Mouse (Mus musculus): ENCODE data around the gene Mtx1. TPM values are rescaled to one million over a fixed set of nuclear protein-coding genes. Genes with fewer than 3 reads are reported as not detected.
A peak's percentile ranks its signal among the peaks of the same experiment; 100 is the strongest.
"Not testable (repeated sequence)": the region's sequence is repeated elsewhere in the genome, so short reads cannot be mapped to it uniquely, and the experiment has no call there.

Gene Mtx1
- polyA plus RNA-seq, 1 experiment from 2014 or later, result 231 TPM

DNA sequence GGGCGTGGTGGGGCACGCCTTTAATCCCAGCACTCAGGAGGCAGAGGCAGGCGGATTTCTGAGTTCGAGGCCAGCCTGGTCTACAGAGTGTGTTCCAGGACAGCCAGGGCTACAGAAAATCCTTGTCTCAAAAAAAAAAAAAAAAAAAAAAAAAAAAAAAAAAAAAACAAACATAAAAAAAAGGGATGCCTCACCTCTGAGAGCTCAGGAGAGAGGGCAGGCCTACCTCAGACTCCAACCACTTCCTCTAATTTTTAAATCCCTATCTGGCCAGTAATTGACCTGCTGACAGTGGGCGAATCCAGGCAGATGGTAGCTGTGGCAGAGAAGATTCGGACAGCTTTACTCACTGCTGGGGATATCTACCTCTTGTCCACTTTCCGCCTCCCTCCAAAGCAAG is 10.5 kb downstream of the Mtx1 start:
- not testable (repeated sequence) for H3K4me1 ChIP-seq (ENCODE audit: control insufficient read depth, insufficient read depth, low read length); ATAC-seq (ENCODE audit: insufficient number of reproducible peaks, low FRiP score, low TSS enrichment, low read depth); H3K27ac ChIP-seq (replicated peaks; ENCODE audit: low read depth, low read length); H3K9me3 ChIP-seq (ENCODE audit: control insufficient read depth, low read length); H3K36me3 ChIP-seq (ENCODE audit: control insufficient read depth, insufficient read depth, low read length); H3K4me3 ChIP-seq (ENCODE audit: low read depth, low read length); H3K4me2 ChIP-seq (ENCODE audit: low read depth, severe bottlenecking); H3K9ac ChIP-seq (ENCODE audit: low read length); DNase-seq (ENCODE audit: low spot score); H3K27me3 ChIP-seq (ENCODE audit: control insufficient read depth, insufficient read depth, low read length)
- WGBS, result 74% methylated on average over 7 of the region's 7 CpGs

DNA sequence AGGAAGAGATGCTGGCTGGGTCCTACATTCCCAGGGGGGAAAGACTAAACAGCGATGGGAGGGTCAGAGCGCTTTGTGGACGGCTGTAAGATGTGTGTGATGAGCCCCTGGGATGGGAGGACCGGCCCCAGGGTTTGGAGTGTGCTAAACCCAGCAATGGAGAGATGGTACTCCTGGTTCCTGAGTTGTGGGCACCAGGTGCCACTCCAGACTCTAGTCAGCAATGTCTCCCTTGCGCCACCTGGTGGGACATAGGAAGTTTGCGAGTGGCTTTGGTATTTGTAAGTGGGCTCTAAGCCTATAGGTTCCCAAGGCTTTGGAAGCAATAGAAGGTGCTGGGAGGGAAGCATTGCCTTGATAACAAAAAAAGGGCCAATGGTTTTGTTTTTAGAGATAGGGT is 11.0 kb downstream of the Mtx1 start:
- ATAC-seq (ENCODE audit: insufficient number of reproducible peaks, low FRiP score, low TSS enrichment, low read depth) (0 out of 2 replicates have a peak, but pooled peaks have one; percentile 28), DNase-seq (ENCODE audit: low spot score) (peak; percentile 93)
- Histone ChIP-seq H3K4me1 (ENCODE audit: control insufficient read depth, insufficient read depth, low read length) (peaks cover 7% of the 10 kb centered on the region), H3K27me3 (ENCODE audit: control insufficient read depth, insufficient read depth, low read length) (no peaks in the 10 kb centered on the region), H3K36me3 (ENCODE audit: control insufficient read depth, insufficient read depth, low read length) (no peaks in the 10 kb centered on the region; the same call in 1 of the 2 replicates), H3K27ac (replicated peaks; ENCODE audit: low read depth, low read length) (no peak overlapping the region), H3K4me2 (ENCODE audit: low read depth, severe bottlenecking) (peak overlapping the region; percentile 75), H3K9me3 (ENCODE audit: control insufficient read depth, low read length) (no peaks in the 10 kb centered on the region), H3K9ac (ENCODE audit: low read length) (peak overlapping the region; percentile 69), H3K4me3 (ENCODE audit: low read depth, low read length) (peak overlapping the region; percentile 73)
- WGBS, result 0% methylated on average over 6 of the region's 6 CpGs

DNA sequence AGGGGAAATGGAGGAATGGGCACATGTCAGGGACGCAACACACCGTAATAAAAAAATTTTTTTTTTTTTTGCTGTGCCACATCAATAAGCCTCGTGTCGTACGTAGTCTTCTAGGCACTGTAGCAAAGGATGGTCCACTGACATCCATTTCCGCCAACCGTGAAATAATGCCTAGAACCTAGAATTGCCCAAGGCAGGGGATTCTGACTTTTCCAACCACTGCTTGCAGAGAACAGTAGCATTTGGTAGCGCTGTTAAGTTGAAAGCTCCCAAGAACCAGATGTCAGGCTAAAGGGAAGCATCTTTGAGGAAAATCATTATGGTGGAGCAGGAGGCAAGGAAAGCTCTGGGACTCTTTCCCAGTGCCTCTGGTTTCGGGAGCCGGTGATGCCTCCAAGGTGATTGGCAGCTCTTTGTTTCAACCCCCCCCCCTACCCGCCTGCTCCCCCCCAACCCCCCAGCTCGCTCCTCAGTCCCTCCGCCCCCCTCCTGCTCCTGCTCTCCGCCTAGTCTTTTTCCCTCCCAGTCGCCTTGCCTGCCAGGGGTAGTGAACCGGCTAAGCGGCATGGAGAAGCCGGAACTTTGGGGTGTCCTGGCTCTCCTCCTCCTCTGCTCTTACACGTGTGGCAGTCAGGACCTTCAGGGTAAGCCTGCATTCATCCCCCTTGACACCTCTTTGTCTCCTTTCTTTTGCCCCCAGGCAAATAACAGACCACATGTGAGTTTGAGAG is 12.0 kb downstream of the Mtx1 start, which contains the start of gene Thbs3:
Thbs3 (plus strand) TSS at position 500 of the 731 bp plus-strand sequence.
- H3K9ac ChIP-seq (ENCODE audit: low read length), result peak within 1 kb of the TSS; percentile 74
- under 1% methylated on average over 17 of the region's 19 CpGs for WGBS
- peak within 1 kb of the TSS; percentile 75 for H3K4me2 ChIP-seq (ENCODE audit: low read depth, severe bottlenecking)
- H3K27ac ChIP-seq (replicated peaks; ENCODE audit: low read depth, low read length), result peak within 1 kb of the TSS; percentile 98
- DNase-seq (ENCODE audit: low spot score), result peak; percentile 64
- peaks cover 3% of the 10 kb centered on the region; the same call in 1 of the 2 replicates for H3K36me3 ChIP-seq (ENCODE audit: control insufficient read depth, insufficient read depth, low read length)
- no peaks in the 10 kb centered on the region for H3K9me3 ChIP-seq (ENCODE audit: control insufficient read depth, low read length)
- no peak for ATAC-seq (ENCODE audit: insufficient number of reproducible peaks, low FRiP score, low TSS enrichment, low read depth)
- H3K4me1 ChIP-seq (ENCODE audit: control insufficient read depth, insufficient read depth, low read length), result peaks cover 7% of the 10 kb centered on the region
- H3K27me3 ChIP-seq (ENCODE audit: control insufficient read depth, insufficient read depth, low read length), result no peaks in the 10 kb centered on the region
- H3K4me3 ChIP-seq (ENCODE audit: low read depth, low read length), result peak within 1 kb of the TSS; percentile 73

DNA sequence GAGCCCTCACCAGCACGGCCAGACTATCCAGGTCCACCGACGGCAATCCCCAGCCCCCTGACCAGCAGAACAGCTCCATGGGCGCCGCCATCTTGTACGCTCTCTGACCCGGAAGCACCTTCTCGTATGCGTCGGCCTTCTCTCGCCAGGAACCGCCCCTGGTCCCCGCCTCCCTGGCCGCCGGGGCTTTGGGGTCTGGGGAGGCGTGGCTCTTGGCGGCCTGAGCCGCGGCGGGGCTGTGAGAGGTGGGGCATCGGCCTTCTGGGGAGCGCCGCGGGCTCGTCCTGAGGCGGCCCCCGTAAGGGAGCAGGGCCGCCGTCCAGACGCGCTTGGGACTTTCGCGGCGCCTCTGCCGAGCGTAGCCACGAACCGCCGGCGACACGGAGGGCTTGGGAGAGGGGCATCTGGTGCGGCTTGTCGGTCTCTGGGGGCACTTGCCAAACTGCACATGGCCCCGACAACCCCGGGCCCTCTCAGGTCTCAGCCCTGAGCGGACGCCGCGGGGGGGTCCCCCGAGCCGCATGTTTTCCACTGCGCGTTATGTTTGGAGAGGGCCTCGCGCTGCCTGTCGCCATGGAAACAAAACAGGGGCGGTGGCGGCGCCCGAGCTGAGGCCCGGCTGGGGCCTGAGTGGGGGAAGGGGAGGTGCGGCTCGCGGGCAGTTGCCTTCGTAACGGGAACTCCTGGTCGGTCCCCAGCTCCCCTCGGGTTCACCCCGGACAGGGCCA is 12.9 kb downstream of the Mtx1 start:
- Histone ChIP-seq H3K4me2 (ENCODE audit: low read depth, severe bottlenecking) (peak overlapping the region; percentile 75), H3K9me3 (ENCODE audit: control insufficient read depth, low read length) (no peaks in the 10 kb centered on the region)
- WGBS, result under 1% methylated on average over 69 of the region's 69 CpGs

DNA sequence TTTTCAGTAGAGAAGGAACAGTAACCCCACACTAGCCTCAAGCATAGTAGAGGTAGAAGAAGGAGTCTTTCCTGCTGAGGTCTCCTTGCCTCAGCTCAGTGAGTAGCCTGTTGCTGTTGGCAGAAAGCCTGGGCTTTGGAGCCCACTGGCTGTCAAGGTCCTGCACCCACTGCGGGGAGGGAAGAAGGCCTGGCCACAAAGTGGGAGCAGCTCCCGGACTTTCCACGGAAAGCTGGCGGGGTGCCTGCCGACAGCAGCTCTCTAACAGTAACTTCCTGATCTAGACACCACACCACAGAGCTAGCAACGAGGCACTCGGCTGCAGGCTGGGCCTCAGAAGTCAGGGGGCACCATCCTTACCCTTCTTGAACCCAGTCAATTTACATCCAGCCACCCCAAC is 16.2 kb downstream of the Mtx1 start:
- Histone ChIP-seq H3K27me3 (ENCODE audit: control insufficient read depth, insufficient read depth, low read length) (no peaks in the 10 kb centered on the region), H3K9ac (ENCODE audit: low read length) (no peak overlapping the region), H3K36me3 (ENCODE audit: control insufficient read depth, insufficient read depth, low read length) (peaks cover 33% of the 10 kb centered on the region), H3K4me3 (ENCODE audit: low read depth, low read length) (no peak overlapping the region), H3K27ac (replicated peaks; ENCODE audit: low read depth, low read length) (no peak overlapping the region), H3K9me3 (ENCODE audit: control insufficient read depth, low read length) (no peaks in the 10 kb centered on the region), H3K4me2 (ENCODE audit: low read depth, severe bottlenecking) (no peak overlapping the region), H3K4me1 (ENCODE audit: control insufficient read depth, insufficient read depth, low read length) (peaks cover 7% of the 10 kb centered on the region)
- WGBS, result 83% methylated on average over 7 of the region's 7 CpGs
- ATAC-seq (ENCODE audit: insufficient number of reproducible peaks, low FRiP score, low TSS enrichment, low read depth) (no peak), DNase-seq (ENCODE audit: low spot score) (no peak)

More for the DNA sequence above, 12.9 kb downstream of the Mtx1 start:
- H3K36me3 ChIP-seq (ENCODE audit: control insufficient read depth, insufficient read depth, low read length), result peaks cover 12% of the 10 kb centered on the region
- ATAC-seq (ENCODE audit: insufficient number of reproducible peaks, low FRiP score, low TSS enrichment, low read depth) (peak; percentile 91), DNase-seq (ENCODE audit: low spot score) (peak; percentile 96)
- H3K27ac ChIP-seq (replicated peaks; ENCODE audit: low read depth, low read length), result peak overlapping the region; percentile 98
- peaks cover 7% of the 10 kb centered on the region for H3K4me1 ChIP-seq (ENCODE audit: control insufficient read depth, insufficient read depth, low read length)
- H3K9ac ChIP-seq (ENCODE audit: low read length), result peak overlapping the region; percentile 76
- no peaks in the 10 kb centered on the region for H3K27me3 ChIP-seq (ENCODE audit: control insufficient read depth, insufficient read depth, low read length)
- peak overlapping the region; percentile 73 for H3K4me3 ChIP-seq (ENCODE audit: low read depth, low read length)

DNA sequence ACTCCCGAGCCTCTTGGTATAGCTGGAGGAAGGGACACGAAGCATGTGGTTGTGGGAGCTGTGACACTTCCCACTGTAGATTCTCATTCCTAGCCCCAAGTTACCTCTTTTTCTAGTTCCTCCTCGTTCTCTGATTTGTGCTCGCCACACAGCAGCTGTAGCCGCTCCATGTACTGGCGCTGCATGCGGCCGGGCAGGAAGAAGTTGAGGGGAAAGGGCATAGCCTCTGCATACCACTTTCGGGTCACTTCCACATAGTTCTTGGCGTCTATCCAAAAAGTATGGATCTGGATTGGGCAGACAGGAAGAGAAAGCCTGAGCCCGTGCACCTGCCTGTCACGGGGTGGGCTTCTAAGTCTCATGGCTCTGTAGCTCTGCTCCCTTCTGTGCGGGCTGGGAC is 16.7 kb downstream of the Mtx1 start:
- H3K36me3 ChIP-seq (ENCODE audit: control insufficient read depth, insufficient read depth, low read length), result peaks cover 34% of the 10 kb centered on the region
- no peak for ATAC-seq (ENCODE audit: insufficient number of reproducible peaks, low FRiP score, low TSS enrichment, low read depth)

DNA sequence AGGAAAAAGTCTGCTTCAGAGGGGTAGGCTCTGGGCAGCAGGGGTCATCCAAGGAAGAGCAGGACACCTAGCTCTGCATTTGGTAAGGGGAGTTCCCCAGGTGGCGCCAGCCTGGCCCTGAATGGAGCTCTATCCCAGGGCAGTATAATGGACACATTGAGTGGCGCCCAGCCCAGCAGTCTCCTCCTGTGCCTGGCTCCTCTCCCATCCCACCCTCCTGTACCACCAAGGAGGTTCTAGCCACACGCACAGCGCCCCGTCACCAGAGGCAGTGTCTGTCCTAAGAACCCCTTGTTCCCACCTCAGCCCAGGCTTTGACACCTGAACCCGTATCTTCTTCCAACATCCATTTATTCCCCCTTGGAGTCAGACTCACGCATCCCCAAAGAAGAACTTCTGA is 17.2 kb downstream of the Mtx1 start:
- ATAC-seq (ENCODE audit: insufficient number of reproducible peaks, low FRiP score, low TSS enrichment, low read depth), result no peak
- H3K4me3 ChIP-seq (ENCODE audit: low read depth, low read length), result no peak overlapping the region
- H3K9ac ChIP-seq (ENCODE audit: low read length), result no peak overlapping the region
- no peak for DNase-seq (ENCODE audit: low spot score)
- H3K9me3 ChIP-seq (ENCODE audit: control insufficient read depth, low read length), result no peaks in the 10 kb centered on the region
- H3K4me2 ChIP-seq (ENCODE audit: low read depth, severe bottlenecking), result no peak overlapping the region
- H3K36me3 ChIP-seq (ENCODE audit: control insufficient read depth, insufficient read depth, low read length), result peaks cover 34% of the 10 kb centered on the region
- WGBS, result 91% methylated on average over 7 of the region's 7 CpGs
- H3K27me3 ChIP-seq (ENCODE audit: control insufficient read depth, insufficient read depth, low read length), result no peaks in the 10 kb centered on the region
- H3K4me1 ChIP-seq (ENCODE audit: control insufficient read depth, insufficient read depth, low read length), result no peaks in the 10 kb centered on the region
- no peak overlapping the region for H3K27ac ChIP-seq (replicated peaks; ENCODE audit: low read depth, low read length)

More for the DNA sequence above, 16.7 kb downstream of the Mtx1 start:
- Histone ChIP-seq H3K27me3 (ENCODE audit: control insufficient read depth, insufficient read depth, low read length) (no peaks in the 10 kb centered on the region), H3K9me3 (ENCODE audit: control insufficient read depth, low read length) (no peaks in the 10 kb centered on the region), H3K9ac (ENCODE audit: low read length) (no peak overlapping the region), H3K4me3 (ENCODE audit: low read depth, low read length) (no peak overlapping the region), H3K27ac (replicated peaks; ENCODE audit: low read depth, low read length) (no peak overlapping the region), H3K4me1 (ENCODE audit: control insufficient read depth, insufficient read depth, low read length) (peaks cover under 1% of the 10 kb centered on the region), H3K4me2 (ENCODE audit: low read depth, severe bottlenecking) (no peak overlapping the region)
- 90% methylated on average over 13 of the region's 13 CpGs for WGBS
- DNase-seq (ENCODE audit: low spot score), result no peak

DNA sequence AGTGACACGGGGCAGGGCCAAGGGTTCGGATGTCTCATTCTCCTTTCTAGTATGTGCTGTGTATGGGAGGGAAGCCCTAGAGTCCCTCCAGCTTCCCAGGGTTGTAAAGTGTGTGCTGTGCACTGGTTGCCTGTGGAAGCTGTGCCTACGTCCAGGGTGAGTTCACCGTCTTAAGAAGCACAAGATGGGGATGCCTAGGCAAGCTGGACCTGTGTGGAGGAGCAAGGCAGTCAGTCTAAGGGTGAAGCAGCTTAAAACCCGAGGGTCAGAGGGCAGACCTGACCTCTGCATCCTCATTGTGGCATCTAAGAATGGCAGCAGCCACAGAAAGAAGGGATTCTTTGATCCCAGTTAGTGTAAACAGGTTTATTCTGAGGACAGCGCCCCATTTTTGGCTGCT is 18.2 kb downstream of the Mtx1 start:
- Histone ChIP-seq H3K4me1 (ENCODE audit: control insufficient read depth, insufficient read depth, low read length) (no peaks in the 10 kb centered on the region), H3K9me3 (ENCODE audit: control insufficient read depth, low read length) (no peaks in the 10 kb centered on the region), H3K27ac (replicated peaks; ENCODE audit: low read depth, low read length) (no peak overlapping the region), H3K9ac (ENCODE audit: low read length) (no peak overlapping the region), H3K4me2 (ENCODE audit: low read depth, severe bottlenecking) (no peak overlapping the region), H3K4me3 (ENCODE audit: low read depth, low read length) (no peak overlapping the region), H3K36me3 (ENCODE audit: control insufficient read depth, insufficient read depth, low read length) (peaks cover 34% of the 10 kb centered on the region), H3K27me3 (ENCODE audit: control insufficient read depth, insufficient read depth, low read length) (no peaks in the 10 kb centered on the region)
- DNase-seq (ENCODE audit: low spot score), result no peak
- WGBS, result 91% methylated on average over 6 of the region's 6 CpGs
- no peak for ATAC-seq (ENCODE audit: insufficient number of reproducible peaks, low FRiP score, low TSS enrichment, low read depth)
